Mouse (Mus musculus) heart, embryonic 15.5 days (tissue): ENCODE results near the gene Maml3. TPM values are rescaled to one million over a fixed set of nuclear protein-coding genes. Genes with fewer than 3 reads are reported as not detected.

ENCODE experiments used
- ATAC-seq: fragments of 200-750 bp; cut with Nextera tagmentation; replicated peaks from 2 replicates; pipeline ENCODE4 v1.8.0; 2017; ENCODE audit warnings: low read depth, moderate TSS enrichment; ENCODE audit not compliant: insufficient number of reproducible peaks, insufficient read depth, low FRiP score
- H3K27ac ChIP-seq: fragments of 300-500 bp; sonication (generic); 2 replicates; pipeline ENCODE4 v1.5.1; 2015; ENCODE audit warnings: mild to moderate bottlenecking, inconsistent platforms
- H3K27me3 ChIP-seq: fragments of 300-500 bp; sonication (generic); 2 replicates; pipeline ENCODE4 v1.6.1; 2015; ENCODE audit warnings: inconsistent platforms
- H3K36me3 ChIP-seq: fragments of 300-500 bp; sonication (generic); 2 replicates; pipeline ENCODE4 v1.6.1; 2015; ENCODE audit warnings: mild to moderate bottlenecking, inconsistent platforms
- H3K4me1 ChIP-seq: fragments of 300-500 bp; sonication (generic); replicated peaks from 2 replicates; pipeline ENCODE4 v1.6.1; 2015; ENCODE audit warnings: inconsistent platforms
- H3K4me2 ChIP-seq: fragments of 300-500 bp; sonication (generic); 2 replicates; pipeline ENCODE4 v1.6.1; 2015; ENCODE audit warnings: inconsistent platforms, mild to moderate bottlenecking, moderate library complexity
- H3K4me3 ChIP-seq: fragments of 300-500 bp; sonication (generic); 2 replicates; pipeline ENCODE4 v1.5.1; 2015; ENCODE audit warnings: mild to moderate bottlenecking, inconsistent platforms
- H3K9ac ChIP-seq: fragments of 300-500 bp; sonication (generic); 2 replicates; pipeline ENCODE4 v1.6.1; 2015; ENCODE audit warnings: mild to moderate bottlenecking, inconsistent platforms
- H3K9me3 ChIP-seq: fragments of 300-500 bp; sonication (generic); replicated peaks from 2 replicates; pipeline ENCODE4 v1.6.1; 2016; ENCODE audit warnings: inconsistent platforms
- WGBS: fragments of 180-500 bp; shearing (Covaris S2); methylation state at CpG from one replicate; pipeline ENCODE4 v1.1.7; 2015; ENCODE audit warnings: mixed read lengths; 5-methylcytosine and 5-hydroxymethylcytosine counted together
- polyA plus RNA-seq: library from polyadenylated mRNA; unstranded; fragments of >200 nt; fragmentation: Nextera tagmentation; extraction: Ambion mirVana; gene quantifications from 2 replicates; pipeline ENCODE4 v1.2.1, GENCODE M21; 2015

The Maml3 gene
- polyA plus RNA-seq, 1 experiment from 2014 or later: 1.9 TPM

DNA sequence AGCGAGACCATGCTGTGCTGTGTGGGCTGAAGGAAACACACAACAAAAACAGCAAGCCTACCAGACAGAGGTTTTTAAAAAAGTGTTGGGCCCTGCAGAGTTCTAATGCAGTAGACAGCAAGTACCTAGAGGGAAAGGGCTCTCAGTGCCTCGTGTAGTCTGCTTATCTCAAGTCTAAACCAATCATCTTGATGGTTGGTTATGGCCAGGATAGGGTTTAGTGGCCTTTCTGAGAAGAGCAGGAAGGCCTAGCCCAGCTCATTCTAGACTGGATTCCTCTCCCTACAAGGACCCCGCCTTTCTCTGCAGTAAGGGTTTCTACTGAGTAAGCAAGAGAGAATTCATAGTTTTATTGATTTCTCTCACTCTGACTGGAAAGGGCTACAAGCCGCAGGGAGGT is 61.0 kb downstream of the Maml3 start:
- Histone ChIP-seq H3K36me3 (no peaks in the 10 kb centered on the region), H3K9ac (no peak overlapping the region), H3K27me3 (no peaks in the 10 kb centered on the region), H3K4me3 (no peak overlapping the region), H3K27ac (no peak overlapping the region), H3K4me2 (no peak overlapping the region), H3K9me3 (no peaks in the 10 kb centered on the region), H3K4me1 (peaks cover 41% of the 10 kb centered on the region)
- no peak for ATAC-seq
- 62% methylated on average over 4 of the region's 4 CpGs for WGBS

DNA sequence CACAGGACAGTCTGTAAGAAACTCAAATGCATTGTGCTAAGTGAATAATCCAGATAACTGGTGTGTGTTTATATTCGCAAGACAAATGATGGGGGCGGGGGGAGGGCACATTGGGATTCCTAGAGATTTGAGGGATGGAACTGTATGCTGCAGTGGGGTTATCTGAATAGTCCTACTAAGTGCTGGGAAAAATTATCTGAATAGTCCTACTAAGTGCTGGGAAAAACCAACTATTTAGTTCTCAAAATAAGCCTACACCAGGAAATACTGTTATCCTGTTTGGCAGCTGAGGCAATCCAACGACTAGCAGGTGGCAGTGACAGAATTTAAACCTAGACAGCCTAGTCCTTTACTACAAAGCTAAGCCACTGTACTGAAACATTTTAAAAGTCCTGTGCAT is 62.2 kb downstream of the Maml3 start:
- Histone ChIP-seq H3K4me1 (peaks cover 39% of the 10 kb centered on the region), H3K27ac (no peak overlapping the region), H3K27me3 (no peaks in the 10 kb centered on the region), H3K9me3 (no peaks in the 10 kb centered on the region), H3K4me3 (no peak overlapping the region), H3K36me3 (no peaks in the 10 kb centered on the region), H3K9ac (no peak overlapping the region), H3K4me2 (no peak overlapping the region)
- 75% methylated on average over 3 of the region's 3 CpGs for WGBS
- ATAC-seq: no peak

DNA sequence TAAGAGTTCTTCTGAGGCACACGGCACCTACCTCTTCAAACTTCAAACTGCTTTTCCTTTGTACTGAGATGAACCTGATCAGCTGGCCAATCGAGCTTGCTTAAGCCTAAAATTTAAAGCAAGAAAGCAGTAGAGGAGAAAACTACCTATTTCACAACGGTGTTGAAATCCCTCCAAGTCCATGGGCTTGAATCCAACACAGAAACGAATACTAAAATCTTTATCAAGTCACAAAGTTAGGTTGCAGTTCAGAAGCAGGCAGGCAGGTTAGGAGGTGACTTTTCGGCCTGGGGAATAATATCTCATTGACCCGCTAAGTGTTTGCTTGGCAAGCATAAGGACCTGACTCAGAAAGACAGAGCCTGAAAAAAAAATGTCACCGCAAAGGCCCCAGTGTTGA is 64.9 kb downstream of the Maml3 start:
- 69% methylated on average over 7 of the region's 7 CpGs for WGBS
- Histone ChIP-seq H3K4me3 (no peak overlapping the region), H3K9ac (no peak overlapping the region), H3K36me3 (no peaks in the 10 kb centered on the region), H3K4me2 (no peak overlapping the region), H3K4me1 (peaks cover 19% of the 10 kb centered on the region), H3K27me3 (no peaks in the 10 kb centered on the region), H3K27ac (no peak overlapping the region), H3K9me3 (no peaks in the 10 kb centered on the region)
- ATAC-seq: no peak

DNA sequence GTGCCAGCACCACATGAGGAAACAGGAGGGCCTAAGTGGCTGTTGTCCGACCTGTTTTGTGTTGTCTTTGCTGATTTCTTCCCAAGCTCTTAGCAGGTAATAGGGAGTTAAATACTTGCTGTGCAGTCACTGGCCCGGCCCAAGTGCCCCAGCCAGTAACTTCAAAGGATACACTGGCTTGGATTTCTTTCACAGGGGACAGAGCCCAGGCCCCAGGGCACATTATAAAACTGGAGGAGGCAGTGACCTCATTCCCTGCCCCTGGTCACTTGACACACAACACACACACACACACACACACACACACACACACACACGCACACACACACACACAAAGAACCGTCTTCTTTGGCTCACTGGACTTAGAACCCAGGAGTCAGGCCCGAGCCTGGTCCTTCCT is 67.6 kb downstream of the Maml3 start:
- no peak overlapping the region for H3K27ac ChIP-seq
- no peak for ATAC-seq
- no peaks in the 10 kb centered on the region for H3K27me3 ChIP-seq
- H3K4me2 ChIP-seq: no peak overlapping the region
- H3K9me3 ChIP-seq: no peaks in the 10 kb centered on the region
- peaks cover 12% of the 10 kb centered on the region for H3K4me1 ChIP-seq
- no peaks in the 10 kb centered on the region for H3K36me3 ChIP-seq
- no peak overlapping the region for H3K4me3 ChIP-seq
- WGBS: 74% methylated on average over 5 of the region's 5 CpGs
- H3K9ac ChIP-seq: no peak overlapping the region

DNA sequence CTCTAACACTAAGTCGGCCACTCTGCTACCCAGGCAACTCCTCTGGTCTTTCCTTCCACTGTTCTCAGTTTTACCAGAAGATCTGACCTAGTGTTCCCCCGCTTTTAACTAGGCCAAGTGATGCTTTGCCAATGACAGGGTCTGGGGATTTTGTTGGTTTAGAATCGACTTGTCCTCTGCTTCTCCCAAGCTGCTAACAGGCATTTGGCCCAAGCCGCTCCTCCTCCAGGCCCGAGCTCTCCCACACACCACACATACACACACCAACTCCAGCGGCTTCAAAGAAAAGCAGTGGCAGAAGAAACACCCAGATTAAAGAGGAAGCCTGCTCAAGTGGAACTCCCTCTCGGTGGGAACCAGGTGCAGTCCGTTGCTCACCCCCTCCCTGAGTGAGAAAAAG is 69.5 kb downstream of the Maml3 start:
- no peaks in the 10 kb centered on the region for H3K9me3 ChIP-seq
- no peaks in the 10 kb centered on the region for H3K36me3 ChIP-seq
- 45% methylated on average over 8 of the region's 8 CpGs for WGBS
- no peaks in the 10 kb centered on the region for H3K27me3 ChIP-seq
- H3K4me3 ChIP-seq: no peak overlapping the region
- H3K4me2 ChIP-seq: no peak overlapping the region
- ATAC-seq: no peak
- peaks cover 18% of the 10 kb centered on the region for H3K4me1 ChIP-seq
- H3K27ac ChIP-seq: no peak overlapping the region; the same call in 1 of the 2 replicates
- H3K9ac ChIP-seq: no peak overlapping the region

DNA sequence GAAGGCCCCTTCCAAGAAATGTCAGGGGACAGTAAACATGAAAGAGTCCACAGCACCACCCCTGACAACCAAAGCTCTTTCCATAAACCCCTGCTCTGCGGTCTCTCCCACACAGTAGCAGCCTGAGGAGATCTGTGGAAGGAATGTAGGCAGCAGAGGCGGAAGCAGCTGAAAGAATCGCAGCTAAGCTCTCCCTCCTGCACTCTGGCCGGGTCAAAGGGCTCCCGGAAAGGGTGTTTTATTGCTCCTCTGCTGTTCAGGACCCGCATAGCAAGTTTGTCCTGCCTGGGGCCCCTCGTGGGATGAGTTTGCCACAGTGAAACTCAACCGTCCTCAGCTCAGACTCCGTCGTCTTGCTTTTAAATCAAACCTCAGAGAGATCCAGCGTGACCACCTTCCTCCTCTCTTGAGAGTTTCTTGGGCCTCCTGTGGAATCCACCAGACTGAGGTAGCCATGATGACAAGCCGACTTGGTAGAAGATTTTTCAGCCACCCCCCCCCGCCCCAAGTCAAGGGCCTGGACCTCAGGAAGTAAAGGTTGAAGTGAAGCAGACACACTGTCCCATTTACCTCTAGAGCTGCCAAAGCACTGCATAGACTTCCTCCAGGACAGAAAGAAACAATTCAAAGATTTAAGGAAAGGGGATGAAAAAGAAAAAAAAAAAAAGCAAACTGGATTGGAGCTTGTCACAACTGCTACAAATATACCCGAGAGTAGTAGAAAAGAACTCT is 70.9 kb downstream of the Maml3 start:
- Histone ChIP-seq H3K27me3 (no peaks in the 10 kb centered on the region), H3K4me1 (peaks cover 24% of the 10 kb centered on the region), H3K9ac (no peak overlapping the region), H3K36me3 (no peaks in the 10 kb centered on the region), H3K4me3 (no peak overlapping the region), H3K9me3 (no peaks in the 10 kb centered on the region), H3K4me2 (no peak overlapping the region), H3K27ac (peak overlapping the region; percentile 26; the same call in 1 of the 2 replicates)
- 36% methylated on average over 14 of the region's 14 CpGs for WGBS
- no peak for ATAC-seq

DNA sequence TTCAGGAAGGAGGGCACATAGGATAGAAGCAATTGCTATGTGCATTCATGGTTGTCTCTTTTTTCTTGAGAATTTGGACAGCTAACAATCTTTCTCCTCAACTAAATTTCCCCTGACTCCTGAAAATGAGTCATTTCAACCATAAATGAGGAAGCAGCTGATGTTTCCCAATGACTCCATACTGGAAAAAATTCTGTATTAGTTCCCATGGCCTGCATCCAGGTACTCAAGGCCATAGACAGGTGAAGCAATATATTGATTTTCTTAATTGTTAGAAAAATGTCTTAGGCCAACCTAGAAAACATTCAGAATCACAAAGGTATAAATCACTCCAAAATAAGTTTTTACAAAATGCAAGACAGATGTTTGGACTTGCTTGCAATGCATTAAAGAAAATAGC is 73.5 kb downstream of the Maml3 start:
- Histone ChIP-seq H3K27ac (no peak overlapping the region), H3K4me3 (no peak overlapping the region), H3K4me1 (peaks cover 24% of the 10 kb centered on the region), H3K27me3 (no peaks in the 10 kb centered on the region), H3K4me2 (no peak overlapping the region), H3K9me3 (no peaks in the 10 kb centered on the region), H3K36me3 (no peaks in the 10 kb centered on the region), H3K9ac (no peak overlapping the region)
- ATAC-seq: no peak

DNA sequence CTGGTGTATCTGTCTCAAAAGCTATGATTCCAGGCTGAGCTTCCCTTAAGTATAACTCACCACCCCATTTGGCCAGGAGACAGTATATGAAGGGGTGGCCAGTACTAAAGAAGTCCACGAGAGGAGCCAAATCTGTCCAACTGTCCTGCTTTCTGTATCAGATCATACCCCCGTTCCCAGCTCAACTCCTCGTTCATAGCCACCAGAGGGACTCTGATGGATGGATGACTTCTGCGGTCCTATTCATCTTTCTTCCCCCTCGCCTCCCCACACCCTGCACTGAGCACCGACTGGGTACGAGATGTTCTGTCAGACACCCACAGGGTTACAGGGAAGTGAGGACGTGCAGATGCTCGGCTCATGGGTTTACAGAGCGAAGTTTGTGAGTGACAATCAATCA is 74.8 kb downstream of the Maml3 start:
- no peak; the same call in 1 of the 2 replicates for ATAC-seq
- 22% methylated on average over 10 of the region's 10 CpGs for WGBS
- H3K9ac ChIP-seq: no peak overlapping the region

DNA sequence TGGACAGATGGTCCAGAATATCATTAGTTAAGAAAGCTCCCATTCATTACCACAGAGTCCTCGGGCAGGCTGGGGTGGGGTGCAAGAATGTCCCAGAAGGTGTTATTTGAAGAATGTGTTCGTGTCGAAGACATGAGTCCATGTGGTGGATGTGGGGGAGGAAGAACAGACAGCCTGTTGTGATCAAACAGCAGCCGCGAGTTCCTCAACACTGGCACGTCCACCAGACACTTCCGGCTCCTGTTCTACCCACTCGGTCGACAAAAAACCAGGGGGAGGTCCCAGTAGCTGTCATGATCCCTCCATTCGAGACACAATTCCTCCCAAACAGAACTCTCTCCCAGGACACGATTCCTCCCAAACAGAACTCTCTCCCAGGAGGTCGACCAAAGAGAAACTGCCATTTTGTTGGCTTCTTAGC is 75.2 kb downstream of the Maml3 start:
- Histone ChIP-seq H3K36me3 (no peaks in the 10 kb centered on the region), H3K27ac (peak overlapping the region; percentile 39; the same call in 1 of the 2 replicates), H3K9ac (no peak overlapping the region), H3K4me2 (peak overlapping the region; percentile 62), H3K9me3 (no peaks in the 10 kb centered on the region), H3K4me3 (peak overlapping the region; percentile 40), H3K4me1 (peaks cover 19% of the 10 kb centered on the region), H3K27me3 (no peaks in the 10 kb centered on the region)
- WGBS: 24% methylated on average over 12 of the region's 12 CpGs
- peak; percentile 60 for ATAC-seq

More for the DNA sequence above, 74.8 kb downstream of the Maml3 start:
- H3K27me3 ChIP-seq: no peaks in the 10 kb centered on the region
- peak overlapping the region; percentile 40 for H3K4me3 ChIP-seq
- peak overlapping the region; percentile 62 for H3K4me2 ChIP-seq
- no peaks in the 10 kb centered on the region for H3K9me3 ChIP-seq
- peaks cover 19% of the 10 kb centered on the region for H3K4me1 ChIP-seq
- peak overlapping the region; percentile 39; the same call in 1 of the 2 replicates for H3K27ac ChIP-seq
- H3K36me3 ChIP-seq: no peaks in the 10 kb centered on the region

DNA sequence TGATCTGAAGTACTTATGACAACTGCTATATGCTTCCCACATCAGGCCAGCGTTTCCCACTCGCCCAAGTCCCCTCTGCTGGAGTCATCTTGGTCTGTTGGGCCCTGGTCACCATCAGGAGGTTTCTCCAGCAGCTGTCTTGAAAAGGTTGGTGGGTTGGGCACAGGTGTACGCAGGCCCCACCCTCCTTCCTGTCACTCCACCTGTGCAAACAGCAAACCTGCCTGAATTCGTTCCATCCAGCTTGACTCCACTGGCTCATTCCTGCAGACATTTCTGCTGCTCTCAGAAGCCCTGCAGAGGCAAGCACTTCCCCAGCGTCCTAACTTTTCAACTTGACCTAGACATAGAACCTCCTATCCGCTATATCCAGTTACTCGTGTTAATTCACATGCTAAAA is 76.9 kb downstream of the Maml3 start:
- no peak for ATAC-seq
- Histone ChIP-seq H3K9ac (no peak overlapping the region), H3K27me3 (no peaks in the 10 kb centered on the region), H3K27ac (no peak overlapping the region), H3K4me2 (no peak overlapping the region), H3K4me3 (no peak overlapping the region), H3K4me1 (peaks cover 11% of the 10 kb centered on the region), H3K36me3 (no peaks in the 10 kb centered on the region), H3K9me3 (no peaks in the 10 kb centered on the region)
- WGBS: 85% methylated on average over 7 of the region's 7 CpGs

DNA sequence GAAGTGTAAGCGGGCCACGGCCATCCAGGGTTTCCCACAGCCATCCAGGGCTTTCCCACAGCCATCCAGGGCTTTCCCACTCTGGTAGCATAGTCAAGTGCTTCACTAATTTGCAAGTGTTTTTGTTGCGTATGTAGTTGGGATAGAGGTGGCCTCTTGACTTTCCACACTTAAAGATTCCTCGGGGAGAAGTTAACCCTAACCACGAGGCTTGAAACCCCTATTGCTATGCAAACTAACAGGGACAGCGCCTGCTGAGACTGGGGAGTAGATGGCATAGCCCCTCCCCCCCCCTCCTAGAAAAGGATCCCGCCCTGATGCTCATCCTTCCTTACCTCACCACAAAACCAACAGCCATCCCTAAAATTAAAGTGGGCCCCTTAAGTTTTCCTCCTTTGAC is 82.4 kb downstream of the Maml3 start:
- ATAC-seq: no peak
- Histone ChIP-seq H3K27me3 (no peaks in the 10 kb centered on the region), H3K27ac (no peak overlapping the region), H3K4me2 (no peak overlapping the region), H3K4me1 (peaks cover 4% of the 10 kb centered on the region), H3K4me3 (no peak overlapping the region), H3K36me3 (no peaks in the 10 kb centered on the region), H3K9me3 (no peaks in the 10 kb centered on the region), H3K9ac (no peak overlapping the region)
- WGBS: 58% methylated on average over 7 of the region's 7 CpGs

DNA sequence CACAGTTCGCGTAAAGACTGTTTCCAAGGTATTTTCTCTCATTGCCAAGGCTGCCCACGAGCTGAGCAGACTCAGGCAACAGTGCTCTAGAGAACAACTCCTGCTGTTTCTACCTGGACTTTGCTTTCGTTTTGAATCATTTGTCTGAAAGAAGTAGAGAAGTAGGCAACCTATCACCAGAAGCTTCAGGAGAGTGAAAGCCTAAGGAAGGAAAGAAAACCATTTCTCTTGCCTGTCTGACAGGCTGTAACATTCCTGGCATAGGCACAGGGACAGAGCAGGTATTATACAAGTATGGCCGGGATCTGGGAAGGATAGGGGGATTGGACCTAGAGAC is 86.8 kb downstream of the Maml3 start:
- H3K9me3 ChIP-seq: no peaks in the 10 kb centered on the region
- peak overlapping the region; percentile 53 for H3K4me2 ChIP-seq
- WGBS: 68% methylated on average over 5 of the region's 5 CpGs
- H3K27me3 ChIP-seq: no peaks in the 10 kb centered on the region
- no peak overlapping the region for H3K27ac ChIP-seq
- peak overlapping the region; percentile 32 for H3K4me3 ChIP-seq
- H3K9ac ChIP-seq: no peak overlapping the region
- H3K4me1 ChIP-seq: peaks cover 9% of the 10 kb centered on the region
- no peak for ATAC-seq
- no peaks in the 10 kb centered on the region for H3K36me3 ChIP-seq
